Mouse (Mus musculus) CH12.LX (cell line): ENCODE measurements at regions not wholly inside any gene's neighbourhood (a gene's known extent, or its start where the extent isn't known, plus 50 kb on each side); places are given as distances from the start of the nearest gene placed in this dataset.

Experiments
- DNase-seq: peaks from one replicate; pipeline ENCODE4 v3.0.0-alpha.2; 2013; ENCODE audit errors: extremely low read depth
- H3K27ac ChIP-seq: 2 replicates; pipeline ENCODE4 v1.5.1; 2012; ENCODE audit warnings: low read depth, mild to moderate bottlenecking, control low read depth, moderate library complexity; ENCODE audit not compliant: insufficient read depth
- H3K27me3 ChIP-seq: replicated peaks from 2 replicates; pipeline ENCODE3; 2012; ENCODE audit warnings: inconsistent platforms
- H3K36me3 ChIP-seq, 2 experiments: replicated peaks in 1 of 2; 2 replicates each; pipeline versions ENCODE3 to v1.6.1; 2012; ENCODE audit warnings: inconsistent platforms in 1 of 2, low read length in 1 of 2, mild to moderate bottlenecking in 1 of 2, mixed read lengths in 1 of 2, moderate library complexity in 1 of 2; ENCODE audit not compliant: control insufficient read depth in 1 of 2, insufficient read depth in 1 of 2
- H3K4me1 ChIP-seq, 2 experiments: 2 replicates each; pipeline ENCODE4 v1.6.1; 2012; ENCODE audit warnings: inconsistent platforms in 1 of 2, moderate library complexity in 1 of 2; ENCODE audit not compliant: insufficient read depth in 2 of 2, control insufficient read depth in 1 of 2
- H3K4me2 ChIP-seq: 2 replicates; pipeline ENCODE4 v1.6.1; 2012; ENCODE audit warnings: low read depth, mild to moderate bottlenecking, control low read depth; ENCODE audit not compliant: poor library complexity, insufficient read depth, severe bottlenecking
- H3K4me3 ChIP-seq, 3 experiments: fragments of 150-350 bp in 1 of 3; sonication (generic) in 1 of 3; replicated peaks in 1 of 3; 2 replicates each; pipeline versions ENCODE3 to v1.5.1; 2011 to 2012; ENCODE audit warnings: low read depth in 2 of 3, low read length in 2 of 3, mild to moderate bottlenecking in 2 of 3, moderate library complexity in 2 of 3, control low read depth in 1 of 3, improper control_type of control experiment in 1 of 3, inconsistent platforms in 1 of 3, mixed read lengths in 1 of 3; ENCODE audit not compliant: poor library complexity in 1 of 3
- H3K79me2 ChIP-seq: replicated peaks from 2 replicates; pipeline ENCODE4 v1.6.1; 2012; ENCODE audit warnings: mild to moderate bottlenecking, moderate library complexity; ENCODE audit not compliant: control insufficient read depth, poor library complexity, insufficient read depth, severe bottlenecking; ENCODE audit errors: extremely low read depth
- H3K9ac ChIP-seq: 2 replicates; pipeline ENCODE4 v1.6.1; 2012; ENCODE audit warnings: low read depth, mild to moderate bottlenecking, control low read depth, moderate library complexity; ENCODE audit not compliant: insufficient read depth
- H3K9me3 ChIP-seq: replicated peaks from 2 replicates; pipeline ENCODE3; 2012; ENCODE audit warnings: low read length, inconsistent platforms, mixed read lengths
- CHD1 ChIP-seq: IDR thresholded peaks from 2 replicates; pipeline ENCODE4 v1.6.1; 2012; ENCODE audit warnings: low read depth, low read length, improper control_type of control experiment, inconsistent platforms
- EP300 ChIP-seq: IDR thresholded peaks from 2 replicates; pipeline ENCODE4 v1.6.1; 2011; ENCODE audit warnings: low read length, improper control_type of control experiment
- ETS1 ChIP-seq: conservative IDR thresholded peaks from 2 replicates; pipeline ENCODE4 v1.6.1; 2012; ENCODE audit warnings: low read depth, mild to moderate bottlenecking, inconsistent platforms, low read length, improper control_type of control experiment, moderate library complexity
- GABPA ChIP-seq: IDR thresholded peaks from 2 replicates; pipeline ENCODE4 v1.6.1; 2012; ENCODE audit warnings: low read depth, low read length, improper control_type of control experiment, inconsistent platforms; ENCODE audit not compliant: insufficient replicate concordance
- IRF4 ChIP-seq: IDR thresholded peaks from 2 replicates; pipeline ENCODE4 v1.6.1; 2014; ENCODE audit warnings: low read depth, mild to moderate bottlenecking, inconsistent platforms, low read length, improper control_type of control experiment
- JUN ChIP-seq: IDR thresholded peaks from 2 replicates; pipeline ENCODE4 v1.6.1; 2011; ENCODE audit warnings: low read depth, mild to moderate bottlenecking, low read length, improper control_type of control experiment, moderate library complexity; ENCODE audit not compliant: insufficient read depth
- MAFK ChIP-seq: IDR thresholded peaks from 2 replicates; pipeline ENCODE4 v1.6.1; 2011; ENCODE audit warnings: low read length, improper control_type of control experiment; ENCODE audit not compliant: insufficient replicate concordance
- MAX ChIP-seq: IDR thresholded peaks from 2 replicates; pipeline ENCODE4 v1.6.1; 2011; ENCODE audit warnings: low read length, improper control_type of control experiment
- MAZ ChIP-seq: IDR thresholded peaks from 2 replicates; pipeline ENCODE4 v1.6.1; 2012; ENCODE audit warnings: low read depth, mild to moderate bottlenecking, inconsistent platforms, low read length, improper control_type of control experiment, moderate library complexity
- MEF2A ChIP-seq: IDR thresholded peaks from 2 replicates; pipeline ENCODE4 v1.6.1; 2014; ENCODE audit warnings: low read depth, mild to moderate bottlenecking, inconsistent platforms, low read length, improper control_type of control experiment, borderline replicate concordance
- MXI1 ChIP-seq: IDR thresholded peaks from 2 replicates; pipeline ENCODE4 v1.6.1; 2011; ENCODE audit warnings: mild to moderate bottlenecking, low read depth, low read length, improper control_type of control experiment
- MYC ChIP-seq: IDR thresholded peaks from 2 replicates; pipeline ENCODE4 v1.6.1; 2011; ENCODE audit warnings: low read depth, mild to moderate bottlenecking, improper control_type of control experiment, low read length
- NRF1 ChIP-seq: IDR thresholded peaks from 2 replicates; pipeline ENCODE4 v1.6.1; 2014; ENCODE audit warnings: low read depth, mild to moderate bottlenecking, inconsistent platforms, low read length, improper control_type of control experiment, moderate library complexity
- POLR2A ChIP-seq: IDR thresholded peaks from 2 replicates; pipeline ENCODE4 v1.6.1; 2011; ENCODE audit warnings: low read depth, mild to moderate bottlenecking, improper control_type of control experiment, low read length
- POLR2AphosphoS2 ChIP-seq: IDR thresholded peaks from 2 replicates; pipeline ENCODE4 v1.6.1; 2011; ENCODE audit warnings: low read depth, low read length, improper control_type of control experiment
- RCOR1 ChIP-seq: conservative IDR thresholded peaks from 2 replicates; pipeline ENCODE4 v1.6.1; 2012; ENCODE audit warnings: low read depth, mild to moderate bottlenecking, inconsistent platforms, low read length, improper control_type of control experiment
- SIN3A ChIP-seq: IDR thresholded peaks from 2 replicates; pipeline ENCODE4 v1.6.1; 2012; ENCODE audit warnings: low read length, improper control_type of control experiment, inconsistent platforms
- SMC3 ChIP-seq: IDR thresholded peaks from 2 replicates; pipeline ENCODE4 v1.6.1; 2011; ENCODE audit warnings: low read depth, low read length, improper control_type of control experiment
- TBP ChIP-seq: conservative IDR thresholded peaks from 2 replicates; pipeline ENCODE4 v1.6.1; 2011; ENCODE audit warnings: low read depth, low read length, improper control_type of control experiment
- USF2 ChIP-seq: conservative IDR thresholded peaks from 2 replicates; pipeline ENCODE4 v1.6.1; 2011; ENCODE audit warnings: low read depth, low read length, improper control_type of control experiment
- ZNF384 ChIP-seq: IDR thresholded peaks from 2 replicates; pipeline ENCODE4 v1.6.1; 2012; ENCODE audit warnings: low read depth, low read length, improper control_type of control experiment, inconsistent platforms
- dilution Hi-C: fragments of 300-500 bp; cut with MboI; formaldehyde crosslinking; loops from 2 replicates; pipeline ENCODE4 v1.14.3; 2020; ENCODE audit warnings: low sequenced_read_pairs; ENCODE audit not compliant: extremely low pct_unique_long_range_greater_than_20kb, extremely low pct_ligation_motif_present
- in situ Hi-C: fragments of 300-500 bp; cut with MboI; formaldehyde crosslinking; loops from 3 replicates; pipeline ENCODE4 v1.14.3; 2019; ENCODE audit warnings: low sequenced_read_pairs, low pct_ligation_motif_present, low pct_unique_long_range_greater_than_20kb, mixed read lengths

- H3K9me3 ChIP-seq, result no peaks in the 10 kb centered on the region
- no peak overlapping the region for H3K9ac ChIP-seq
- H3K27me3 ChIP-seq, result no peaks in the 10 kb centered on the region
- H3K4me1 ChIP-seq, result peaks cover 0 to 6% of the 10 kb centered on the region in 2 experiments; a peak in 1 of 4 replicates
- TF ChIP-seq MYC, result no peak
- no peak for TF ChIP-seq MEF2A
- TF ChIP-seq GABPA, result no peak
- TF ChIP-seq MAX, result no peak
- TF ChIP-seq SMC3, result no peak
- no peak for TF ChIP-seq JUN
- no peak for TF ChIP-seq MAZ
- TF ChIP-seq POLR2A, result no peak
- TF ChIP-seq EP300, result no peak
- no peak for TF ChIP-seq CHD1
- no peak for TF ChIP-seq TBP
- no peak for TF ChIP-seq NRF1
- no peak for TF ChIP-seq POLR2AphosphoS2
- no peak for TF ChIP-seq ZNF384
- no peak for TF ChIP-seq RCOR1
- no peak for TF ChIP-seq ETS1
- no peak for TF ChIP-seq IRF4
- no peak for TF ChIP-seq MXI1
- no peak overlapping the region for H3K4me2 ChIP-seq
- dilution Hi-C loops (no loop called here), in situ Hi-C loops (loop anchor here (5.0 kb wide), 1 partner anchor 166 kb away; no protein-coding TSS in a partner anchor)
- no peaks in the 10 kb centered on the region for H3K79me2 ChIP-seq
- no peak overlapping the region for H3K27ac ChIP-seq
- H3K36me3 ChIP-seq, result no peaks in the 10 kb centered on the region
- H3K4me3 ChIP-seq, result no peak overlapping the region
- no peak for DNase-seq
Measured at GRCm38 (mm10) chr16:78456345-78456744, 79.4 kb upstream of the Btg3 start.

- dilution Hi-C loops (no loop called here), in situ Hi-C loops (loop anchor here (5.0 kb wide), 1 partner anchor 188 kb away; no protein-coding TSS in a partner anchor)
- H3K9ac ChIP-seq, result no peak overlapping the region
- no peaks in the 10 kb centered on the region for H3K79me2 ChIP-seq
- no peak overlapping the region for H3K4me3 ChIP-seq
- H3K27me3 ChIP-seq, result no peaks in the 10 kb centered on the region
- H3K36me3 ChIP-seq, result no peaks in the 10 kb centered on the region
- H3K4me1 ChIP-seq, result peaks cover 0 to 6% of the 10 kb centered on the region in 2 experiments; a peak in 1 of 4 replicates
- no peak overlapping the region for H3K4me2 ChIP-seq
- no peak overlapping the region for H3K27ac ChIP-seq
- TF ChIP-seq USF2 (no peak), MAFK (no peak), SIN3A (no peak)
- TF ChIP-seq, all 38 proteins: peak for 0
- H3K9me3 ChIP-seq, result peaks cover 3% of the 10 kb centered on the region
- no peak for DNase-seq
Measured at GRCm38 (mm10) chr16:78454509-78454908, 77.5 kb upstream of the Btg3 start.
